Mouse (Mus musculus) G1E (cell line): ENCODE data around the gene Tdrd9. TPM values are rescaled to one million over a fixed set of nuclear protein-coding genes. Genes with fewer than 3 reads are reported as not detected.

Source experiments
- ATAC-seq: 2 replicates; pipeline ENCODE4 v1.8.0; 2016; ENCODE audit warnings: mild to moderate bottlenecking; ENCODE audit not compliant: insufficient number of reproducible peaks, poor library complexity, low FRiP score, severe bottlenecking; ENCODE audit errors: extremely low read depth
- DNase-seq: peaks from one replicate; pipeline ENCODE4 v3.0.0; 2012; ENCODE audit warnings: low spot score
- H3K27me3 ChIP-seq: 2 replicates; pipeline ENCODE4 v1.6.1; 2012; ENCODE audit warnings: mild to moderate bottlenecking, low read length, inconsistent platforms; ENCODE audit not compliant: insufficient read depth
- H3K36me3 ChIP-seq: replicated peaks from 2 replicates; pipeline ENCODE3; 2012; ENCODE audit warnings: mild to moderate bottlenecking, inconsistent platforms
- H3K4me1 ChIP-seq: 2 replicates; pipeline ENCODE4 v1.6.1; 2012; ENCODE audit warnings: low read depth, low read length, inconsistent platforms, mixed read lengths; ENCODE audit not compliant: insufficient read depth
- H3K4me3 ChIP-seq: 2 replicates; pipeline ENCODE4 v1.5.1; 2012; ENCODE audit warnings: low read depth, mild to moderate bottlenecking, inconsistent platforms, low read length, moderate library complexity, mixed read lengths
- H3K9me3 ChIP-seq: replicated peaks from 2 replicates; pipeline ENCODE4 v1.6.1; 2012; ENCODE audit warnings: inconsistent platforms
- CTCF ChIP-seq: IDR thresholded peaks from 2 replicates; pipeline ENCODE4 v1.5.1; 2012; ENCODE audit warnings: low read depth, low read length, inconsistent platforms, mixed read lengths
- GATA1 ChIP-seq: IDR thresholded peaks from 2 replicates; pipeline ENCODE4 v1.6.1; 2012; ENCODE audit warnings: borderline replicate concordance, low read length, inconsistent platforms, mixed read lengths
- GATA2 ChIP-seq: IDR thresholded peaks from 2 replicates; pipeline ENCODE4 v1.6.1; 2012; ENCODE audit warnings: low read depth, low read length, inconsistent platforms, borderline replicate concordance
- POLR2AphosphoS5 ChIP-seq: IDR thresholded peaks from 2 replicates; pipeline ENCODE4 v1.6.1; 2012; ENCODE audit warnings: low read depth, low read length, inconsistent platforms; ENCODE audit not compliant: insufficient replicate concordance
- TAL1 ChIP-seq: conservative IDR thresholded peaks from 2 replicates; pipeline ENCODE4 v1.6.1; 2012; ENCODE audit warnings: low read depth, low read length, inconsistent platforms, mixed read lengths
- polyA plus RNA-seq: library from polyadenylated mRNA; stranded (reverse); fragments of >175 nt; gene quantifications from 2 replicates; pipeline ENCODE4 v1.2.3, GENCODE M21; 2012
- total RNA-seq, 2 experiments: library from RNA; stranded (forward) in 1 of 2; stranded (reverse) in 1 of 2; fragments of 200-1000 nt in 1 of 2; fragments of >200 nt in 1 of 2; fragmentation: Nextera tagmentation in 1 of 2; gene quantifications; 2 replicates each; pipeline ENCODE4 v1.2.3; 2014 to 2017

Gene Tdrd9
- total and polyA plus RNA-seq, 3 experiments, result 0.76 TPM; not detected in 2

- H3K9me3 ChIP-seq, result no peaks in the 10 kb centered on the region
- no peak for DNase-seq
- TF ChIP-seq POLR2AphosphoS5 (no peak), CTCF (no peak), GATA1 (no peak), GATA2 (no peak), TAL1 (no peak)
- H3K27me3 ChIP-seq, result peaks cover 3% of the 10 kb centered on the region; the same call in 1 of the 2 replicates
- ATAC-seq, result no peak
- no peaks in the 10 kb centered on the region for H3K4me1 ChIP-seq
- H3K4me3 ChIP-seq, result no peak overlapping the region
- H3K36me3 ChIP-seq, result no peaks in the 10 kb centered on the region
Observed at GRCm38 (mm10) chr12:112096051-112096732, 124.8 kb downstream of the Tdrd9 start.

GRCm38 (mm10) chr12:112096733-112097117 lies 125.4 kb downstream of the Tdrd9 start:
- Histone ChIP-seq H3K4me3 (no peak overlapping the region), H3K9me3 (no peaks in the 10 kb centered on the region), H3K36me3 (no peaks in the 10 kb centered on the region), H3K27me3 (peaks cover 3% of the 10 kb centered on the region; the same call in 1 of the 2 replicates), H3K4me1 (no peaks in the 10 kb centered on the region)
- no peak for TF ChIP-seq CTCF
- no peak for TF ChIP-seq TAL1
- TF ChIP-seq GATA2, result no peak
- TF ChIP-seq POLR2AphosphoS5, result no peak
- TF ChIP-seq GATA1, result no peak
- no peak for DNase-seq
- no peak for ATAC-seq

- H3K27me3 ChIP-seq, result peaks cover 7% of the 10 kb centered on the region; the same call in 1 of the 2 replicates
- H3K36me3 ChIP-seq, result no peaks in the 10 kb centered on the region
- H3K4me1 ChIP-seq, result peaks cover 7% of the 10 kb centered on the region; the same call in 1 of the 2 replicates
- no peak for TF ChIP-seq POLR2AphosphoS5
- TF ChIP-seq GATA2, result no peak
- TF ChIP-seq CTCF, result no peak
- no peak for TF ChIP-seq GATA1
- TF ChIP-seq TAL1, result no peak
- no peaks in the 10 kb centered on the region for H3K9me3 ChIP-seq
- no peak for ATAC-seq
- H3K4me3 ChIP-seq, result no peak overlapping the region
- no peak for DNase-seq
Observed at GRCm38 (mm10) chr12:112100106-112100505, 128.7 kb downstream of the Tdrd9 start.

GRCm38 (mm10) chr12:112101045-112101444 lies 129.7 kb downstream of the Tdrd9 start:
- ATAC-seq (no peak), DNase-seq (no peak)
- Histone ChIP-seq H3K4me3 (no peak overlapping the region), H3K9me3 (no peaks in the 10 kb centered on the region), H3K27me3 (peaks cover 7% of the 10 kb centered on the region; the same call in 1 of the 2 replicates), H3K4me1 (peaks cover 7% of the 10 kb centered on the region; the same call in 1 of the 2 replicates), H3K36me3 (no peaks in the 10 kb centered on the region)
- no peak for TF ChIP-seq TAL1
- no peak for TF ChIP-seq POLR2AphosphoS5
- no peak for TF ChIP-seq CTCF
- TF ChIP-seq GATA1, result no peak

- no peak for DNase-seq
- H3K4me1 ChIP-seq, result peaks cover 7% of the 10 kb centered on the region; the same call in 1 of the 2 replicates
- no peaks in the 10 kb centered on the region for H3K36me3 ChIP-seq
- H3K27me3 ChIP-seq, result peaks cover 22% of the 10 kb centered on the region
- no peak for TF ChIP-seq GATA1
- no peak for TF ChIP-seq GATA2
- no peaks in the 10 kb centered on the region for H3K9me3 ChIP-seq
- no peak for ATAC-seq
- H3K4me3 ChIP-seq, result no peak overlapping the region
Observed at GRCm38 (mm10) chr12:112103179-112103578, 131.8 kb downstream of the Tdrd9 start.

GRCm38 (mm10) chr12:112104890-112105289 lies 133.5 kb downstream of the Tdrd9 start:
- ATAC-seq (no peak), DNase-seq (no peak)
- H3K27me3 ChIP-seq, result peaks cover 22% of the 10 kb centered on the region
- no peaks in the 10 kb centered on the region for H3K9me3 ChIP-seq
- H3K4me1 ChIP-seq, result peaks cover 7% of the 10 kb centered on the region; the same call in 1 of the 2 replicates
- H3K36me3 ChIP-seq, result no peaks in the 10 kb centered on the region
- no peak overlapping the region for H3K4me3 ChIP-seq
- TF ChIP-seq GATA2 (no peak), TAL1 (no peak)

GRCm38 (mm10) chr12:112106541-112106971 lies 135.2 kb downstream of the Tdrd9 start, which contains the start of gene Aspg:
Aspg (plus strand) TSS chr12:112106679.
- no peak for DNase-seq
- ATAC-seq, result no peak
- no peak within 1 kb of the TSS for H3K4me3 ChIP-seq
- H3K27me3 ChIP-seq, result peaks cover 22% of the 10 kb centered on the region
- peaks cover 7% of the 10 kb centered on the region; the same call in 1 of the 2 replicates for H3K4me1 ChIP-seq
- no peak for TF ChIP-seq POLR2AphosphoS5
- no peaks in the 10 kb centered on the region for H3K36me3 ChIP-seq
- H3K9me3 ChIP-seq, result no peaks in the 10 kb centered on the region
